Mouse (Mus musculus) adrenal gland (tissue): ENCODE measurements around the gene Efna2.

ENCODE experiments used
- intact Hi-C: fragments of 180-260 bp; cut with DNase I; formaldehyde crosslinking; loops from one replicate; pipeline ENCODE4 v1.15.1; 2025

The Efna2 gene

GRCm38 (mm10) chr10:80152873-80153260 lies 26.4 kb upstream of the Efna2 start:
- intact Hi-C loops = no loop called here

DNA sequence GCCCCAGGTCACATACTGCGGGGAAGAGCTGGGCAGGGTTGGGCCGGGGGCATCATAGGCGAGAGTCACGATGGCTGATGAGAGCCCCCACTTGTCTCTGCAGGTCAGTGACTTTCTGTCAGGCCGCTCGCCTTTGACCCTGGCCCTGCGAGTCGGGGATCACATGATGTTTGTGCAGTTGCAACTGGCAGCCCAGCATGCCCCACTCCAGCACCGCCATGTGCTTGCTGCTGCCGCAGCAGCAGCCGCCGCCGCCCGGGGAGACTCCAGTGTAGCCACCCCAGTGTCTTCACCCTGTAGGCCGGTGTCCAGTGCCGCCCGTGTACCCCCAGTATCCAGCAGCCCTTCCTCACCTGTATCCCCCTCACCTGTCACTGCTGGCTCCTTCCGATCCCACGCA lies 25.6 kb upstream of the Efna2 start:
- intact Hi-C loops = no loop called here

DNA sequence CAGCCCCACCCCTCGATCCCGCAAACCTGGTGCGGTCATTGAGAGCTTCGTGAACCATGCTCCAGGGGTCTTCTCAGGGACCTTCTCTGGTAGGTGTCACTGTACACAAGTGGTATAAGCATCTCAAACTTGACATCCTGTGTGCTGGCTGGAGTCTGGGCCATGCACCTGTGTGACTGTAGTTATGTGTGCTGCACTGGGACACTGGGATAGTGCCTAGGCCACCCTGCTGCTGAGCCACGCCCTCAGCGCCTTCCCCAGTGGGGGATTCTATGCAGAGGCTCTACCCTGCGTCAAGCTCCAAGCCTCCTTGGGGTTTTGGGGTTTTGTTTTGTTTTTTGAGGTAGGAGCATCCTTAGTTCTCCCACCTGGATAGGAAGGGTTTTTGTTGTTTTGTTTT lies 24.9 kb upstream of the Efna2 start:
- intact Hi-C loops = no loop called here

- intact Hi-C loops = no loop called here
These were observed 24.0 kb upstream of the Efna2 start for GRCm38 (mm10) chr10:80155277-80155676.

GRCm38 (mm10) chr10:80156002-80156751 lies 23.1 kb upstream of the Efna2 start:
- intact Hi-C loops = no loop called here

- intact Hi-C loops = no loop called here
These were observed 22.6 kb upstream of the Efna2 start for GRCm38 (mm10) chr10:80156752-80157053.

DNA sequence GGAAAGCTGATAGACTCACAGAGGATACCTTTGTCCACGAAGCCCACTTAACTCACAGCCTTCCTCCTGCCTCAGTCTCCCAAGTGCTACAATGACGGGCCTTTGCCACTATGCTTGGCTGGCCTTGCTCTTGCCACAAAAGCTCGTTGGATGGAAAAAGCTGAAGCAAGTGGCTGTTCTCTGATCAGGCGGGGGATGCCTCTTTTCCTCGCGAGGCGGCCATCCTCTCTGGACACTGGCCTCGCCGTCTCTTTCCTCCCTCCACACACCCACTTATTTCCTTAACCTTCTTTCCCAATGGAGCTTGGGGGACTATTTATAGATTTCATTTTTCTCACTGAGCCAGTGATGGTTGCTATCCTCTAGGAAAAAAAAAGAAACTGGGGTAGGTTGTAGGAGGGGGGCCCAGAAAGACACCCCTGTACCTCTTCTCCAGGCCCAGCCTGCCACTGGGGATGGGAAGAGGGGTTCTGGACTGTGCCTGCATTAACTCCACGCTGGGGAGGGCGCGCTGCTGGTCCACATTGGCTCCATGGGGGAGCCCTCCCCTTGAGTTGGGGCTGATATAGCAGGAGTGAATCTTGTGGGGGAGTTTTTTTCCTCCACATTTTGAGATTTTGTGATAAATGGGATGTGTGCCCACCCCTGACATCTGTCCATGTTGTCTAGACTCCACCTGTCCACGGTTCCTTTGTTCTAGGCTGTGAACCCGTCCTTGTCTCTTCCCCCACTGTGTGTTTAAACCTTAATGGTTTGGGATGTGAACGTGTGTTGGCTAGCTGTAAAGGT lies 21.9 kb upstream of the Efna2 start:
- intact Hi-C loops = no loop called here

GRCm38 (mm10) chr10:80158307-80158986 lies 20.8 kb upstream of the Efna2 start:
- intact Hi-C loops = no loop called here

GRCm38 (mm10) chr10:80159021-80159560 lies 20.2 kb upstream of the Efna2 start:
- intact Hi-C loops = no loop called here

GRCm38 (mm10) chr10:80159561-80160454 lies 19.5 kb upstream of the Efna2 start:
- intact Hi-C loops = no loop called here

GRCm38 (mm10) chr10:80160455-80161371 lies 18.6 kb upstream of the Efna2 start:
- intact Hi-C loops = no loop called here

GRCm38 (mm10) chr10:80161522-80162242 lies 17.6 kb upstream of the Efna2 start:
- intact Hi-C loops = no loop called here

GRCm38 (mm10) chr10:80162243-80162608 lies 17.1 kb upstream of the Efna2 start:
- intact Hi-C loops = no loop called here

- intact Hi-C loops = no loop called here
These were observed 16.5 kb upstream of the Efna2 start for GRCm38 (mm10) chr10:80162716-80163299.

- intact Hi-C loops = no loop called here
These were observed 15.6 kb upstream of the Efna2 start for GRCm38 (mm10) chr10:80163721-80164120.

GRCm38 (mm10) chr10:80164161-80164997 lies 14.9 kb upstream of the Efna2 start:
- intact Hi-C loops = no loop called here

DNA sequence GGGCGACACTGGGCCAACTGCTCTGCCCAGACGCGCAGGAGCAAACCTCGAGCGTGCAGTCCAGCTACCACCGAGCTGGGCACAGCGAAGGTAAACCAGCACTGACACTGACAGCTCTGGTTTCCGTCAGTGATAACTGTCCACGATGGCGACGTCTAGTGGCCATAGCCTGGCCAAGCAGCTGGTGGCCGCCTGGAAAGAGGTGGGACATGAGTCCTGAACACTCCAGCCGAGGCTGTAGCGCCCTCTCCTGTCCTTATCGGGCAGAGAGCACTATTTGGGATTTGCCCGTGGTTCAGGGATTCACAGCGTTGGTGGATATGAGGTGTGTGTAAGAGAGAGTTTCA lies 14.3 kb upstream of the Efna2 start:
- intact Hi-C loops = loop anchor here (1.0 kb wide), 1 partner anchor 20 kb away; no protein-coding TSS in a partner anchor
